Mouse (Mus musculus) lung, postnatal 25 days (tissue): Measurements from ENCODE around the gene Gm26657.

Experiments
- DNase-seq: peaks from one replicate; pipeline ENCODE4 v3.0.0; 2022; ENCODE audit warnings: low spot score

The Gm26657 gene

GRCm38 (mm10) chr4:56740020-56740485 is at the start of gene Gm26657:
TSS of gene Gm26657 (plus strand) at chr4:56740070.
- DNase-seq = no peak

- DNase-seq = no peak
Observed at GRCm38 (mm10) chr4:56696401-56696800, 43.5 kb upstream of the Gm26657 start.

GRCm38 (mm10) chr4:56698671-56699070 is 41.2 kb upstream of the Gm26657 start:
- DNase-seq = no peak

- DNase-seq = no peak
Observed at GRCm38 (mm10) chr4:56702234-56702633, 37.6 kb upstream of the Gm26657 start.

- DNase-seq = no peak
Observed at GRCm38 (mm10) chr4:56713155-56713554, 26.7 kb upstream of the Gm26657 start.

- DNase-seq = no peak
Observed at GRCm38 (mm10) chr4:56716801-56717200, 23.1 kb upstream of the Gm26657 start.

- no peak for DNase-seq
Observed at GRCm38 (mm10) chr4:56717932-56718331, 21.9 kb upstream of the Gm26657 start.

GRCm38 (mm10) chr4:56718573-56719442 is 21.1 kb upstream of the Gm26657 start:
- DNase-seq = no peak

- DNase-seq = no peak
Observed at GRCm38 (mm10) chr4:56719456-56719855, 20.4 kb upstream of the Gm26657 start.

- DNase-seq = no peak
Observed at GRCm38 (mm10) chr4:56720403-56720802, 19.5 kb upstream of the Gm26657 start.

GRCm38 (mm10) chr4:56721469-56721868 is 18.4 kb upstream of the Gm26657 start:
- no peak for DNase-seq

- DNase-seq = no peak
Observed at GRCm38 (mm10) chr4:56722346-56722745, 17.5 kb upstream of the Gm26657 start.

- no peak for DNase-seq
Observed at GRCm38 (mm10) chr4:56723237-56723636, 16.6 kb upstream of the Gm26657 start.

GRCm38 (mm10) chr4:56725839-56726238 is 14.0 kb upstream of the Gm26657 start:
- DNase-seq = no peak

- DNase-seq = no peak
Observed at GRCm38 (mm10) chr4:56740611-56741010, 741 bp downstream of the Gm26657 start.

- DNase-seq = no peak
Observed at GRCm38 (mm10) chr4:56741041-56741493, 1.2 kb downstream of the Gm26657 start, which contains the start of gene Actl7b. TSS of gene Actl7b (minus strand) at chr4:56741443.

- DNase-seq = no peak
Observed at GRCm38 (mm10) chr4:56742698-56743097, 2.8 kb downstream of the Gm26657 start.

- no peak for DNase-seq
Observed at GRCm38 (mm10) chr4:56743363-56744195, 3.7 kb downstream of the Gm26657 start, which contains the start of gene Actl7a. TSS of gene Actl7a (plus strand) at chr4:56743413.

GRCm38 (mm10) chr4:56746345-56746744 is 6.5 kb downstream of the Gm26657 start:
- no peak for DNase-seq

- DNase-seq = no peak
Observed at GRCm38 (mm10) chr4:56747456-56747855, 7.6 kb downstream of the Gm26657 start.

- peak; percentile 57 for DNase-seq
Observed at GRCm38 (mm10) chr4:56756021-56756420, 16.2 kb downstream of the Gm26657 start.

GRCm38 (mm10) chr4:56756966-56757600 is 17.2 kb downstream of the Gm26657 start:
- peak; percentile 80 for DNase-seq
